Mouse (Mus musculus) megakaryocyte, embryonic 14.5 days (primary cell): ENCODE data around the gene Gm11555.

Source experiments
- FLI1 ChIP-seq: IDR thresholded peaks from 2 replicates; pipeline ENCODE4 v1.6.1; 2012; ENCODE audit warnings: low read length, inconsistent platforms, mixed read lengths
- GATA1 ChIP-seq: IDR thresholded peaks from 3 replicates; pipeline ENCODE4 v1.6.1; 2012; ENCODE audit warnings: mixed read lengths, low read length, inconsistent platforms, borderline replicate concordance

GRCm38 (mm10) chr11:99628138-99628537 is 21.9 kb downstream of the Gm11555 start, which contains the start of gene Krtap4-1:
- no peak for TF ChIP-seq GATA1
- TF ChIP-seq FLI1 = no peak
